Mouse (Mus musculus) erythroblast, embryonic 14.5 days (primary cell): Measurements from ENCODE around the gene Tas2r138.

Experiments
- GATA1 ChIP-seq: IDR thresholded peaks from 2 replicates; pipeline ENCODE4 v1.6.1; 2012; ENCODE audit warnings: low read length, inconsistent platforms, mixed read lengths
- TAL1 ChIP-seq: IDR thresholded peaks from 3 replicates; pipeline ENCODE4 v1.6.1; 2012; ENCODE audit warnings: low read length, inconsistent platforms, mixed read lengths

- no peak for TF ChIP-seq TAL1
- TF ChIP-seq GATA1, result no peak
Measured at GRCm38 (mm10) chr6:40645701-40646100, 32.6 kb upstream of the Tas2r138 start.
